Mouse (Mus musculus): ENCODE results near the gene Maff.
A peak's percentile ranks its signal among the peaks of the same experiment; 100 is the strongest.

Gene Maff

GRCm38 (mm10) chr15:79346051-79346793 is at the start of gene Maff:
TSS of gene Maff (plus strand) at chr15:79346621.
- no peak for DNase-seq (ENCODE audit: low read depth, low spot score)

DNA sequence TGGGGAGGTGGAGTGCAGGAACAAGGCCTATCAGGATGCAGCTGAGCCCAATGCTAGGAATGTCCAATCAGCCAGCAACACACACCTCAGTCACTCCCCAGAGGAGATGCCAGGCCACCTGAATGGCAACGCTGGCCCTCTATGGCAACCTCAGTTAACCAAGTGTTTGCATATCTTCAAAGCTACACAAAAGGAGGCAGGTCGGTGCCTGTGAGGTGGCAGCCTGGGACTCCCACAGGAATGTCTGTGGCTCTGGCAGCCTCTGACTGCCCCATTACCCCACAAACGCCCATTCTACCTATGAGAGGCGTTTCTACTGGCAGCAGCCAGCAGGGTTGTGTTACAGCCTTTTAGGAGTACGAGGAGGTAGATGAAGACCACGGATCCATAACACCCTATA is 47.9 kb upstream of the Maff start:
- DNase-seq (ENCODE audit: low read depth, low spot score), result no peak

DNA sequence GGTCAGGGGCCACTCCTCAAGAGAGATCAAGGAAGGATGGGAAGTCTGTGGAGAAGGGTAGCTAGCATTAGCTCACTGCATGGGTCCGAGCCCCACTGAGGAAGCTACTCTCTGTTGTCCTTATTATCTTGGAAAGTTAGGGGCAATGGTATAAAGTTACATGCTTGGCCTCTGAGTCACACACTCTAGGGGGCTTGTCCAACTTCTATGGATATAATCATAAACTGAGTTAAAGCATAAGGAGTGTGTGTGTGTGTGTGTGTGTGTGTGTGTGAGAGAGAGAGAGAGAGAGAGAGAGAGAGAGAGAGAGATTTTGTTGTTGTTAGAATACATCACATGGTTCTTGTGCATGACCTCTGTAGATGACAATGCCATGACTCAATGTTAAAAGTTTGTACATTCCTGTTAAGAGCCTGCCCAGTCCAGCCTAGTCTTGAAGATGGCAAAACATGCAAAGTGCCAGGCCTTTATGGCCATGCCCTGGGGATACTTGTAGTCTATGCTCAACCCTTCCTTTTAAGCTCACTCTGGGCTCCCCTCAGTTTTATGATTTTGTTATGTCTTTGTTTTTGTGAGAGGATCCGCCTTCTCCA is 46.8 kb upstream of the Maff start:
- no peak for DNase-seq (ENCODE audit: low read depth, low spot score)

DNA sequence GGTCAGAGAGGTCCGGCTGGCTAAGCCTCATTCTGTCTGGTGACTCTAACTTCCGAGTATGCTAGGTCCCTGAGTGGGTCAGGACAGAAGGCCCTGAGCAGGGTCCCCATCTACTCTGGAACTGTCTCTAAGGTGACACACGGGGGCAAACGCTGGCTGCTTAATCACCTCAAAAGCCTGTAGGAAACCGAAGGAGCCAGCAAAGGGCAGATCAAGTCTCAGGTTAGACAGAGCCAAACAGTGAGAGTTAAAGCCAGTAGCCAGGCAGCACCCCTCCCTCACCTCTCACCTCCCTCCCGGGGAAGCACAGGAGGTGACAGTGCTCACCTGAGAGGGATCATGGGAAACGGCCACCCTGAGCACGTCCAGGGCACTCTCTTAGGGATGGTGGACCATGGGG is 42.7 kb upstream of the Maff start:
- DNase-seq (ENCODE audit: low read depth, low spot score), result no peak

- DNase-seq (ENCODE audit: low read depth, low spot score), result no peak
These were observed 41.6 kb upstream of the Maff start for GRCm38 (mm10) chr15:79304832-79305231.

DNA sequence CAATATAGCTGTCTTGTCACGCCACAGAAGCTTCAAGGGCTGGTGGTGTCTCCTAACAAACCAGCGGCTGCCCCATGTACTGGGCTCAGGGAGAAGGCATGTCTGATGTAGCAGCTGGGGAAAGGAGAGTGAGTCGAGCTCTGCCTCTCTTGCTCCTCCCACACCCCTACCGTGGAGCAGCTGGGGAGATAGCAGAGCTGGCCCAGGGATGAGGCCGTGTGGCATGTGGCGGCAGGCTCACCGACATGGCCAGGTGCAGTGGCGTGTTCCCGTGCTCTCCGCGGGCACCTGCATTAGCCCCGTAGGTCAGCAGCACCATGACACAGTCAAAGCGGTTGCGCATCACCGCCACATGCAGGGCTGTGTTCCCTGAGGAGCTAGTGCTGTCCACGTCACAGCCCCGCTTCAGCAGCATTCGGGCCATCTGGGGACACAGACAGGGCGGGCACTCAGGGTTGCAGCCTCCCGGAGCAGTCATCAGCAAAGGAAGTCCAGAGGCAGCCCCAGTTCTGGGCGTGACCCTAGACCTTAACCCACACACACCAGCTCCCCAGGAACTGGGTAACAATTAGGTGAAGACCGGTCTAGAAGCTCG is 40.3 kb upstream of the Maff start:
- no peak for DNase-seq (ENCODE audit: low read depth, low spot score)

DNA sequence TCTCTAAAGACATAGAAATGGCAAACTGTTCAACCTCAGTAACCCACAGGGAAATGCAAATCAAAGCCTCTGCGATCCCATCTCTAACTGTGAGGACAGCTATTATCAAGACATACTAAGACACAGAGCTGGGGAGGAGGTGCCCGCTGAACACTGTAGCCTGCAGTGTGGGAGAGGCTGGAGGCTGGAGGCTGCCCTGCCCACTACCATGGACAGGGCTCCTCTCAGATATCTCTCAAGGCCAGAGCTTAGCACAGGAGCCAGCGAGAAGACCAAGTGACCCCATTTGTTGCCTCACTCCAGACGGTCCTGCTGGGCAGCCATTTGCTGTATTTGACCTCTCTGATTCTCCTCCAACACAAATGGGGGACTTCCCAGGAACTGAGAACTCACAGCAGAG is 38.6 kb upstream of the Maff start:
- DNase-seq (ENCODE audit: low read depth, low spot score), result no peak

DNA sequence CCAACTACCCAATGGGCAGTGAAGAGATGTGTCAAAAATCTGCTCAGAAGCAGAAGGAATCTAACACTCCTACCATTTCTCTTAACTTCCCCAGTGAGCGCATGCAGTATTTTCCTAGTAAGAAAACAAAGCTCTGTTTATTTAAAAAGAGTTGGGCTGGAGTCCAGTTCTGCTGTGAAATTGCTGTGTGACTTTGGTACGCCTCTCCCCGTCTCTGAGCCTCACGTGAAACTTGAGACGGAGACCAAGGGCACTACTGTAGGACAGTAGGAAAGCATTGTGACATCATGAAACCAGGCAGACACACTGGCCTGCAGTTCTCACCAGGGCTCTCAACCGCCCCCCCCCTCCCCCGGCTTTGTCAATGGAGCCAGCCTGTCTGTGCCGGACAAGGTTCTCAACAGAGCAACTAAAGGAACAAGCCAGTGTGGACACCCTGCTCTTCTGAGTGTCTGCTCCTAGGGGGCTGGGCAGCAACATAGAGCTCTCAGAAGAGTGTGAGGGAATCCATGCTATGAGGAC is 32.5 kb upstream of the Maff start:
- no peak for DNase-seq (ENCODE audit: low read depth, low spot score)

DNA sequence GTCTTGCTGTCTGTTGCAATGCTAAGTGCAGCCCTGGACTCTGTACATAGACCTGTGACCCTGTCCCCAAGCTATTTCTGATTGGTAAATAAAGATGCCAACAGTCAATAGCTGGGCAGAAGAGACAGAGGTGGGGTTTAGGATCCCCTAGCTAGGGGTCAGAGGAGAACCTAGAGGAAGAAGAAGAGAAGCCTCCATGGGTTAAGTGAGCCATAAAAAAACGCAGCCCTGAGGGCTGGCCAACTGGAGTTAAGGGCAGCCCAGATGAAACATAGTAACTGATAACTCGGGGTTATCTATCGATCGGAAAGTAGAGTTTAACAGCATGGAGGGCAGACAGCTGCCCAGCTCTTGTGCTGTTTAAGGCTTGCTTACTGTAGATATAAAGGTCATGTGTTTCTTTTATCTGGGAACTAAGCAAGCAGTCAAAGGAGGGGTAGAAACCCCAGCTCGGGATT is 24.7 kb upstream of the Maff start:
- no peak for DNase-seq (ENCODE audit: low read depth, low spot score)

- DNase-seq (ENCODE audit: low read depth, low spot score), result no peak
These were observed 24.0 kb upstream of the Maff start for GRCm38 (mm10) chr15:79322281-79322990.

DNA sequence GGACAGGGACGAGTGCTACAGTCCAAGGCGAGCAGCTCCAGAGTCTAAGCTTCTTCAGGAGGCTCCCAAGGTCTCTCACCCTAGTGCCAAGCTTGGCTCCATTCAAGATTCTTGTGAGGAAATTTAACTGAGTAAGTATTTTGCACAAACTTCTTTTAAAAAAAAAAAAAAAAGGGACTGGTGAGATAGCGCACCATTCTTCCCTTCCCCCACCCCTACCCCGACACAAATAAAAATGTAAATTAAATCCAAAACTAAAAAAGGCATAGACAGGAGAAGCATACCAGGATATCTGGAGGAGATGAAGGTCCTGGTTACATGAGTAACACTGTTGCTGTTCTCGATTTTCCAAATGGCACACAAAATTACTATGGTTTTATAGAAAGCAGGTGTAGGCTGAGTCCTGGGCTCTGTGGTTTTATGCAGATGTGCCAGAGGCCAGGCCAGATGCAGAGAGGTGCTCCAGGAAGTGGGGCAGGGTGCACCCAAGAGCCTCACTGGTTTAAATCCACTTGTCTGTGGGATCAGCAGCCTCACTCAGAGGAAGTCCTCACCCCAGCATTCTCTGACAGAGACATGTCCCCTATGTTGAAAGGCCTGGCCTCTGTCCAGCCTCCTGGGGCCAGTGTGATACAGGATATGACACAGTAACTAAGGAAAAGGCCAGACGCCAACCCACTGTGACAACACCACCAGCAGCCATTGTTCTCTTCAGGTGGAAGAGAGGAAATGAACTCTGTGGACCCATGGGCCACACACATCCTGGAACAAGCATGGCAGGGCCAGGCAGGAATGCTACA is 23.2 kb upstream of the Maff start:
- DNase-seq (ENCODE audit: low read depth, low spot score), result peak; percentile 22

DNA sequence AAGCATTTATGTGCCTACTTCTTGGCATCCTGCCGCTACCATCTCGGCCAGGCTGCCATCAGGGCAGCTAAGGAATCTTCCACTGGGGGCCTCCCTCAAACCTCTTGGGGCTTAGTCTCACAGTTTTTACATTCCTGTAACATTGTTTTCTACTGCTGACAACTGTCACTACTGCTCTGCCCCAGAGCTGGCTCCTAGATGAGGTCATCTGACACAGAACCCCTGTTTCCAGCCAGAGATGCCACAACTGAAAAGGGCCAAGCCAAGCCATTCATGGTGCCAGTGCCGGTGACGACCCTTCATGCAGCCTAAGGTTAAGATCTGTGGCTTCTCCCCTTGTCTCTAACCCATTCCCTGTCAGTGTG is 22.6 kb upstream of the Maff start:
- DNase-seq (ENCODE audit: low read depth, low spot score), result no peak

DNA sequence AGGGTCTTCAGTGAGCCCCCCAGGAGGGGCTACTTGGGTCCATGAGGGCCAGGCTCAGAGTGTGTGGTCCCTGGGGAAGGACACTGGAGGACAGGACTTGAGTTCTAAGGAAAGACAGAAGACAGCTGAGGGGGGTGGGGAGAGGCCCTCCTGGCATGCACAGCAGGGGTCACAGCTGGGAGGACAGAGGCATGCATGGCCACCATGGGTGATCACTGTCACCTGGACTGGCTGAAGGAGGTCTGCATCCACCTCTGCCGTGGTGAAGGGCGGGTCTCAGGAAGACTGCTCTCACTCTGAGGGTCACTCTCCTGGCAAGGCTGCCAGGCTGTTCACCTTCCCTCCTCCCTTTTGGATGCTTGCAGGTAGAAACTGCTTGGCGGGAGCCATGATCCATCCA is 22.0 kb upstream of the Maff start:
- DNase-seq (ENCODE audit: low read depth, low spot score), result no peak

DNA sequence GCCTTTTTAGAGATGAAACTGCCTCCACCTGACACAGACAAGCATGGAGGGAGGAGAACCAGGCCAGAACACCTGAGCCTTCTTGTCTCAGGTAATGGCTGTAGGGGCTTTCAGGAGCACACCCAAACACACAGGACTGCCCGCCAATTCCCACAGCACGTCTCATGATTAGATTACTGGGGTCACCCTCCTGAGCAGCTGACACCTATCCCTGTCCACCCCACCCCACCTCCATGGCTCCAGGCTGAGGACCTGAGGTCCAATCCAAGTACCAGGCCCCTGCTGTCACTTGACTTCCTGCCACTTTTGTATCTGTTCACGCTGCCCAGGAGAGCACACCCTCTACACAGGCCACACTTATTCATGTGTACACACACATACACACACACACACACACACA is 20.7 kb upstream of the Maff start:
- no peak for DNase-seq (ENCODE audit: low read depth, low spot score)

- no peak for DNase-seq (ENCODE audit: low read depth, low spot score)
These were observed 20.2 kb upstream of the Maff start for GRCm38 (mm10) chr15:79326264-79326663.

GRCm38 (mm10) chr15:79326971-79327961 is 19.2 kb upstream of the Maff start:
- peak; percentile 56 for DNase-seq (ENCODE audit: low read depth, low spot score)

GRCm38 (mm10) chr15:79328058-79328938 is 18.1 kb upstream of the Maff start, which contains the start of gene Pla2g6:
TSS of gene Pla2g6 (minus strand) at chr15:79328390.
- peak; percentile 100 for DNase-seq (ENCODE audit: low read depth, low spot score)

GRCm38 (mm10) chr15:79328939-79329275 is 17.5 kb upstream of the Maff start:
- DNase-seq (ENCODE audit: low read depth, low spot score), result no peak

DNA sequence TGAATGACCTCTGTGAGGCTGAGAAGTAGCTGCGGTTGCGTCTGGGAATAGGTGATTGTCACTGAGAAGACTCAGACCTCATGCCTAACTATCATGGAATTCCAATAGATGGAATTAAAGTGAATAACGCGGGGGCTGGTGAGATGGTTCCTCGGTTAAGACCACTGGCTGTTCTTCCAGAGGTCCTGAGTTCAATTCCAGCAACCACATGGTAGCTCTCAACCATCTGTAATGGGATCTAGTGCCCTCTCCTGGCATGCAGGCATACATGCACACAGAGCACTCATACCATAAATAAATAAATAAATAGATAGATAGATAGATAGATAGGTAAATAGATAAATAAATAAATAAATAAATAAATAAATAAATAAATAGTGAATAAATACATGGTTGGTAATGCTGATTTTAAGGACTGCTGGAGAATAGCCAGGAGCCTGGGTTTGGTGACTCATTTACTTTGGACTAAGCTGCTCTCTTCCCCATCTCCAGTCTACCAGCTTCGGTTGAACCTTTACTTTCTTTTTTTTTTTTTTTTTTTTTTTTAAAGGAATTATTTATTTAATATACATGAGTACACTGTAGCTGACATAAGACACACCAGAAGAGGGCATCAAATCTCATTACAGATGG is 17.0 kb upstream of the Maff start:
- peak; percentile 25 for DNase-seq (ENCODE audit: low read depth, low spot score)
